Mouse (Mus musculus): Measurements from ENCODE around the gene Ropn1l.

DNA sequence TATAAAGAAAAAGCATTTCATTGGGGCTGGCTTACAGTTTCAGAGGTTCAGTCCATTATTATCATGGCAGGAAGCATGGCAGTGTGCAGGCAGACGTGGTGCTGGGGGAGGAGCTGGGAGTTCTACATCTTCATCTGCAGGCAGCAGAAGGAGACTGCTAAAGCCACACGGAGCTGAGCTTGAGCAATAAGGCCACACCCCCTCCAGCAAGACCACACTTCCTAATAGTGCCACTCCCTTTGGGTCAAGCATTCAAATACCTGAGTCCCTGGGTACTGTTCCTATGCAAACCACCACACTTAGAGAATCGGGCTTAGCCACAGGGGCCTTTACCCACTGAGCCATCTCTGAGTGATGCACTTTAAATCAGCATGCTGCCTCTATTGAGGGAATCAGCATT is 52.6 kb downstream of the Ropn1l start:
- TF ChIP-seq CTCF (IDR thresholded peaks at IDR 0.05; ENCODE audit: low read depth) (no peak), EP300 (IDR thresholded peaks at IDR 0.05; ENCODE audit: low read depth) (no peak)

Data from liver, postnatal 0 days (tissue).